Mouse (Mus musculus): ENCODE results near the gene Gm21973.

Gm21973 gene

DNA sequence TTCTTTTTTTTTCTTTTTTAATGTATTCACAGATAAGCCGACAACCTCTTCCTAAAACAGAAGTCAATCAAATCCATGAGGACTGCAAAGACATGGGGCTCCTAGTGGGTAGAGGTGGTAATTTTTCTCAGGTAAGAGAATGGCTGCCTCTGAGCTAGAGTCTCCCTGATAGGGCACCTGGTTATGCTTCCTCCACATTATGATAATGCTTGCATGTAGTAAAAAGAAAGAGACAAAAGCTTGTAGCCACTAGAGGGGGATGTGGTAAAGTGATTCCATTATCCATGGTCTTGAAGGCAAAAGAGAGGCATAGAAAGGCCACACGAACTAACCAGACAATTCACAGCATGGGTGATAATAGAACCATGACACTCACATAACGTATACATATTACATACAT is 75.2 kb downstream of the Gm21973 start:
- peak; percentile 26 for DNase-seq (ENCODE audit: low spot score)

DNA sequence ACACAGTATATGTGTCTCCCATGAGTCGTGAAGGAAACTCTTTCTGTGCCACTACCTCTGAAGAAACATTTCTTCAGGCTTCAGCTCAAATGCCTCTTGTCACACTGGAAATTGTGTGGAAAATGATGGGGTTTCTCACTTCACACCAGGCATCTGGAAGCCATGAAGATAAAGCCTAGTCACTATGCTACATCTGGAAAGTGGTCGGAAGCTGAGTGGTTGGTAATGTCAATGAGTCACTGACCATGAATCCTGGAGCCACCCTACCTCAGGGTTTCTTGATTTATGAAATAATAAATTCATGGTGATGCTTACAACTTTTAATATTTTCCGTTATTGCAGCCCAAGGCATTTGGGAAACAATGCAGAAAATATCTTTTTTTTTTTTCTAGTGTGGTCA is 84.7 kb downstream of the Gm21973 start:
- no peak for DNase-seq (ENCODE audit: low spot score)

DNA sequence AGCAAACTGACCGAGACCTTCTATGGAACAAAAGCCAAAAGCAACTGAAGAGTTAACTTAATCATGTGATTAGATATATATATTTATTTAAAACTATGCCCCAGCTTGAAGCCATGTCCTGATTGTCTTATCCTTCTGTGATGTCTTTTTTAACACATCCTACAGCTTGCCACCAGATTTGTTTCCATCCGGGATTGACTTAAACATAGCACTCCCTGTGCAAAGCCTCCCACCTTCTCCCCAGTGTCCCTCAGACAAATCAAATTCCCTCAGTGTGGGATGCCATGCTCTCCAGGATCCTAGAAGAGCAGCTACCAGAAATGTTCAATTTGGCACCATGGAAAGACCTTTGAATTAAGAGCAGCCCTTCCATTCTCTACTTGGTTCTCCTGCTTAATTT is 85.7 kb downstream of the Gm21973 start:
- DNase-seq (ENCODE audit: low spot score), result no peak

DNA sequence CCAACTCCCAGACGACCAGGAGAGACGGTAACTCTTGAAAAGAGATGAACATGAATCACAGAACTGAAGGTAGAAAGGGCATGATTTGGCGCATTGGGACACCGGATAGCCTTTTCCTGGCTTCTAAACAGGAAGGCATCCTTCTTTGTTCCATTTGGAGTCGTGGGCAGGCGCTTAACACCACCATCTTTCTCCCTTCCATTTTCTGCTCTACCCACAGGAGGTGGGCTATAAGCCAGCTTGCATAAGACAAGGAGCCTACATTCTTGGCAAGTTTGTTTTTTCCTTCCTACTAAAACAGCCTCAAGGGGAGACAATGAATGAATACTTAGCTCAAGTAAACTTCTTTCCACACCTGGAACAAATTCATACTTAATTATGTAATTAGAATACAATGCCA is 88.5 kb downstream of the Gm21973 start:
- DNase-seq (ENCODE audit: low spot score), result no peak

DNA sequence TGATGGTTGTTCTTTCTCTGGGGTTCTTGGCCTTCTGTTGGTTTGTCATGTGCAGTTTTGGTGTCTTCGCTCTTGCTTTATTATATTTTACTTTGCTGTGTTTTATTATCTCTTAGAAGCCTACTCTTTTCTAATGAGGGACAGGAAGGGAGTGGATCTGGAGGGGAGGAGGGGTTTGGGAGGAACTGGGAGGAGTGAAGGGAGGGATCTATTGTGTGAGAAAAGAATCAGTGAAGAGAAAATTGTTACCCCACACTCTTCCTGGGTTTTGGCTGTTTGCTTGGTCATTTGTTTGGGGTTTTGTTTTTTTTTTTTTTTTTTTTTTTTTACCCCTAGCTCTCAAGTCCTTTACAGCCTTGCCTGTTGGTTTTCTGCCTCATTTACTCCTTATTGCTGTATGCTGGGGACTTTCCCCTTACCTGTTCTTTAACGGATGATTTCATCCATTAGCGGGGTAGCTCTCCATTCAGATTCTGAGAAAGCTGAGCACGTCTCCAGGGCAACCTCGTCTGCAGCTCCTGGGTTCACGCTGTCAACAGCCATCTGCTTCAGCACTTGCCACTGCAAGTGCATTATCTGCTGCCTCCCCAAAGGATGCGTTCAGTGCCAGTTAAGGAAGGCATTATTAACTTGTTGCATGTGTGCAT is 96.1 kb downstream of the Gm21973 start:
- DNase-seq (ENCODE audit: low spot score), result no peak

DNA sequence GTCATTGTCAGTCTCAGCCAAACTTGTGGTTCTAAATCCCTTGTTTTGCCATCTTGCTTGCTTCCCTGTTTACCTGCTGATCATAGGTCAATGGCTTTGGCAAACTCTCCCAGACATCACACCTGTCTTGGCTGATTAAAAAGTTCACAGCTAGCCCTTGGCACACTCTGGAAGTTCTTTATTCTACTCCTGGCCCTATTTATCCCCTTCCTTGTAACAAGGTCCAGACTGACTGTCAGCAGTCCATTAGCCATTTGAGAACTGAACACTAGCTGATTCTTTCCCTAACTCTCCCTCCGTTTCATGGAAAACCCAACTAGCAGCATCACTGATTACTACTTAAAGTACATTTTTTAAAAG is 96.6 kb downstream of the Gm21973 start:
- DNase-seq (ENCODE audit: low spot score), result no peak
